Mouse (Mus musculus): ENCODE data around the gene Ccni.

Ccni gene

DNA sequence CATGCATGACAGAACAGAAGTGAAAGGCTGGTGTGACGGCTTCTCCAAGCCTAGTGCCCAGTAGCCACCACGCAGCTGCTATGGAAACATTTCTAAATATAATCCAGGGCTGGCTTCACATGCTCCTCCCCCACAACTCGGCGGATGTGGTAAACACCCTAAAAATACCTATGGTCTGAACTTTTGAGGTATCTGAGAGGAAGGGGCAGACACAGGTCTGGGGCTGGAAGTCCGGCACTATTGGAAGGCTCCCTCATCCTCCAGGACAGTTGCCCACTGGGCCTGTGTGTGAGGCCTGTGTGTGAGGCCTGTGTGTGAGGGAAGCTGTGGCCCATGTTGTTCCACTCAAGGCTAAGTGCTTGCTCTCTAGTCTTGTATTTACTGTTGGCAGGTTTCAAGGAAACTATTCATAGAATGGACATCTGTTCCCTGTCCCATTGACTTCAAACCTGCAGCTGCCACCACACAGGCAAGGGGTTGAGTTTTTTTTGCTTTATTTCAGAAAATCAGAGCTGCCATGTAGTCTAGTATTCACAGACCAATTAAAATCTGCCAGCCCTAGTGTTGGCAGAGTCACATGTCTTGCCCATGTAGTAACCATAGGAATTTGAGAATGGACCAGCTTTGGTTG is 69.2 kb downstream of the Ccni start:
- DNase-seq (ENCODE audit: low spot score in 2 of 2): peak; percentile 74 to 85

DNA sequence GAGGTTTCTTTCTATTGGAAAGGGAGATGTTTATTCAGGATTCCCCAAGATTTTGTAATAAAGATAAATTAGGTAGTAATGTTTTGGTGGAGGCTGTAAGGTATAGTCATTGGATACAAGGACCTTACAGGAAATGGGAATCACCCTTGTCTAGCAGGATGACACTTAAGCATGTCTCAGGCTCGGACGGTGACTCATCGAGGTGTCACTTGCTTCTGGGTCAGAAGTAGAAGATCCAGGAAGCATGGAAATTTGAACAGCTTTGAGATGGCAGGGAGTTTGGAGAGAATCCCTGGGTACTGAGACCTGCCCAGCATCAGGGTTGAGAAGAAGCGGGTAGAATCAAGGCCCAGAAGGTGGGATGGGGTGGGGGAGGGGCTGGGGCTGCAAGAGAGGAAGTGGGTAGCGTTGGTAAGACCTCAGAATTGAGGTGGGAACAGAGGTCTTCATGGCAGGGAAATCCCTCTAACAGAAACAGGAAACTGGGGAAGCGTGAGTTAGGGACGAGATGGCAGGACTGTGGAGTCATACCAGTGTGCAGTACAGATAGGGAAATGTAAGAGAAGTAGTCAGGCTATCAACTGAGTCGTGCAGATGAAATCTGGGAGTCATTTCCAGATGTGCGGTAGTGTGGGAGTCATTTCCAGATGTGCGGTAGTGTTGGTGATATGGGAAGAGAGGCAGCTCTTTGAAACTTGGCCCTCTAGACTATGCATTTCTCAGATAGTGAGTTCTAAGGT is 70.8 kb downstream of the Ccni start:
- DNase-seq (ENCODE audit: low spot score in 2 of 2): no peak

DNA sequence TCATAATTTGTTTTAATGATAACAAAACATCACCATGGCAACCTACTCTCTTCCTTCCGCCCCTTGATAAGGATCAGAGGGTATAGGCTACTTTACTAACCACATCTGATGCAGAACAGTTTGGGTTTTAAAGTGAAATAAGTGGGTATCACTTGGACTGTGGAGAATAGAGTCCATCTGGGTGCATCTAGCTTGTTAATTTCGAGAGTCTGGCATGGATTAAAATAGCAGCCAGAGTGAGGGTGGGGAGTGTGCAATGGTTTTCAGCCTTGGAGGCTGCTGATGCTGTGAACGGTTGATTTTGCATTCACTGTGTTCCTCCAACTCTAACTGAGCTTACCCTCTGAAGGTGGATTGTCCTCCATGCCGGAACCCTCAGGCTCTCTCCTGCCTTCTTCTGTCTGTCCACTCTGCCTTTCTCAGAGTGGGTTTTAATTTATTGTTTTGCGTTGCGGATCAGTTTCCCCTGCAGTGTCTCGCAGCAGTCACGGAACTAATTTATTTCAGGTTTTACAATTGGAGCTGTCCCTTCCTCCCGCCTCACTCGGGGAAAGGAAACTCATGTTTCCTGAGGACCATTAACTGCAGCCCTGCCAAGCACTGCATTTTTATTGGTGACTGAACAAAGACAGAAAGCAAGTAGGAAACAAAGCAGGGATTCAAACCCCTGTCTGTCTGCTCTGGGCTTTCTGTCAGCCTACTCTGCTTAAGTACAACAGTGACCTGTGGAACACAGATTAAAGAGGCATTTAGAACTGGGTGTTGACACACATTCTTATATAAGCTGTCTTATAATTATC is 72.7 kb downstream of the Ccni start:
- DNase-seq (ENCODE audit: low spot score in 2 of 2): peak; percentile 29 to 57
